Mouse (Mus musculus): ENCODE results near the gene Phlpp1. TPM values are rescaled to one million over a fixed set of nuclear protein-coding genes. Genes with fewer than 3 reads are reported as not detected.
"Not testable (repeated sequence)": the region's sequence is repeated elsewhere in the genome, so short reads cannot be mapped to it uniquely, and the experiment has no call there.

The Phlpp1 gene
- polyA plus RNA-seq, 1 experiment from 2014 or later: 6.5 TPM

DNA sequence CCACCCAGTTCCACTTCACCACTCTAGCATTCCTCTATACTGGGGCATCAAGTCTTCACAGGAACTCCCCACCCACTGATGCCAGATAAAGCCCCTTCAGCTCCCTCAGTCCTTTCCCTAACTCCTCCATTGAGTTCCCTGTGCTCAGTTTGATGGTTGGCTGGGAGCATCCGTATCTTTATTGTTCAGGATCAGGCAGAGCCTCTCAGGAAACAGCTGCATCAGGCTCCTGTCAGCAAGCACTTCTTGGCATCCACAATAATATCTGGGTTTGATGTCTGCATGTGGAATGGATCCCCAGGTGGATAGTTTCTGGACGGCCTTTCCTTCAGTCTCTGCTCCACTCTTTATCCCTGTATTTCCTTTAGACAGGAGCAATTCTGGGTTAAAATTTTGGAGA, 138.7 kb downstream of the Phlpp1 start:
- H3K4me3 ChIP-seq (ENCODE audit: low read depth, low read length): no peak overlapping the region
- DNase-seq (ENCODE audit: low spot score) (no peak), ATAC-seq (ENCODE audit: insufficient read depth, low FRiP score, low TSS enrichment) (no peak)
- 82% methylated on average over 2 of the region's 2 CpGs for WGBS
- H3K4me1 ChIP-seq (ENCODE audit: control insufficient read depth, insufficient read depth, low read length): no peaks in the 10 kb centered on the region
- no peaks in the 10 kb centered on the region for H3K27me3 ChIP-seq (ENCODE audit: control insufficient read depth, insufficient read depth, low read length)
- no peaks in the 10 kb centered on the region for H3K36me3 ChIP-seq (ENCODE audit: control insufficient read depth, insufficient read depth, low read length)
- no peak overlapping the region for H3K4me2 ChIP-seq (ENCODE audit: low read depth)
- no peaks in the 10 kb centered on the region for H3K9me3 ChIP-seq (ENCODE audit: control insufficient read depth, low read length)
- no peak overlapping the region for H3K9ac ChIP-seq (ENCODE audit: low read length)
- H3K27ac ChIP-seq (ENCODE audit: low read depth, low read length): no peak overlapping the region

DNA sequence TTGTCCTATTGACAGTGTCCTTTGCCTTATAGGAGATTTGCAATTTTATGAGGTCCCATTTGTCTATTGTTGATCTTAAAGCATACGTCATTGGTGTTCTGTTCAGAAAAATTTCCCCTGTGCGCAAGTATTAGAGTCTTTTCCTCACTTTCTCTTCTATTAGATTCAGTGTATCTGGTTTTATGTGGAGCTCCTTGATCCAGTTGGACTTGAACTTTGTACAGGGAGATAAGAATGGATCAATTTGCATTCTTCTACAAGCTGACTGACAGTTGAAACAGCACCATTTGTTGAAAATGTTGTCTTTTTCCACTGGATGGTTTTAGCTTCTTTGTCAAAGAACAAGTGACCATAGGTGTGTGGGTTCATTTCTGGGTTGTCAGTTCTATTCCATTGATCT, 140.3 kb downstream of the Phlpp1 start:
- not testable (repeated sequence) for H3K4me1 ChIP-seq (ENCODE audit: control insufficient read depth, insufficient read depth, low read length); ATAC-seq (ENCODE audit: insufficient read depth, low FRiP score, low TSS enrichment); H3K27me3 ChIP-seq (ENCODE audit: control insufficient read depth, insufficient read depth, low read length); H3K36me3 ChIP-seq (ENCODE audit: control insufficient read depth, insufficient read depth, low read length); H3K4me2 ChIP-seq (ENCODE audit: low read depth); H3K4me3 ChIP-seq (ENCODE audit: low read depth, low read length); H3K27ac ChIP-seq (ENCODE audit: low read depth, low read length); H3K9me3 ChIP-seq (ENCODE audit: control insufficient read depth, low read length); DNase-seq (ENCODE audit: low spot score); H3K9ac ChIP-seq (ENCODE audit: low read length)
- 94% methylated on average over 2 of the region's 2 CpGs for WGBS

DNA sequence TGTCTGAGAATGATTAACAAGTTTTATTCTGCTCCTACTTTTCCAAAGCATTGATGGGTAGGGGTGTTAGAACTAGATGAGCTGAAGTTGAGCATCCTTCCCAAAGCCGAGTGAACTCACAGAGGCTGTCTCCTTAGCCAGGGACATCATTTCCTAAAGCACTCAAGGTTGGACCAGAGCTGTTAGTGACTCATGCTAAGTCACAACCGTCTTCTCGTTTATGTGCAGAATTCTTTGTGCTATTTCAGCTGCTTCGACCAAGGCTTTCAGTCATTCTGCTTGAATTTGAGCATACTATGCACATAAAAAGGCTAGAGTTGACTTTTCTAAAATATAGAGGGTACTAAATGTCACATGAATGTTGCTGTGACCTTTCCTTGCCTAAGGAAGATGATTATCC, 142.9 kb downstream of the Phlpp1 start:
- Histone ChIP-seq H3K4me1 (ENCODE audit: control insufficient read depth, insufficient read depth, low read length) (no peaks in the 10 kb centered on the region), H3K27me3 (ENCODE audit: control insufficient read depth, insufficient read depth, low read length) (no peaks in the 10 kb centered on the region), H3K27ac (ENCODE audit: low read depth, low read length) (no peak overlapping the region), H3K4me2 (ENCODE audit: low read depth) (no peak overlapping the region), H3K9me3 (ENCODE audit: control insufficient read depth, low read length) (no peaks in the 10 kb centered on the region), H3K36me3 (ENCODE audit: control insufficient read depth, insufficient read depth, low read length) (no peaks in the 10 kb centered on the region), H3K9ac (ENCODE audit: low read length) (no peak overlapping the region), H3K4me3 (ENCODE audit: low read depth, low read length) (no peak overlapping the region)
- 82% methylated on average over 4 of the region's 4 CpGs for WGBS
- no peak for DNase-seq (ENCODE audit: low spot score)
- ATAC-seq (ENCODE audit: insufficient read depth, low FRiP score, low TSS enrichment): no peak

DNA sequence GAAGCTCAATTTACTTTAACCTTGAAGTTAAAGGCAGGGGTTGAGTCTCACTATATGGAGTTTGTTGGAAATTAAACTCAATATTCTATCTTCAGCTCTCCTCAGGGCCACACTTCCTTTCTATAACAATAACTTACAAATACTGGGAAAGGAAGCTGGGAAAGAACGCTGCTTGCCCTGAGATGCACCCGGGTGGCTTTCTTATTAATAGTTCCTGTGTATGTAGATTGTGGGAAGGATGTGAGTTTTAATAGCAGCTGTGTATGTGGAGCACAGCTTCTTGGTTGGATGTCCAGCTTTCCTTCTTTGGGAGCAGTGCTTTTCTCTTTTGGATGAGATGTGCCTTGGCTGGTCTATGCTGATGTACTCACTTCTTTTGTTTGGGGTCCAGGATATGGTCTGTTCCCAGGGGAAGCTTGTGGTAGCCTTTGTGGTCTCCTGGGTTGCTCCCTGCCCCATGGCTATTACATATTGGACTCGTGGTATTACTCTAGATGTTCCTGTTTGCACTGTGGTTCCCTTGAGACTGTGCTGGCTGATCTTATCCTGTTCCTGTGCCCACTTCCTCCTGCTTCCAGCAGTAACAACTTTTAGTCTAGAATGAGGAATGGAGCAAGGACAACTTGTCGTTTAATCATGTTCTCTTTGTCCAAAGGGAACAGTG, 145.2 kb downstream of the Phlpp1 start:
- no peak for ATAC-seq (ENCODE audit: insufficient read depth, low FRiP score, low TSS enrichment)
- no peak overlapping the region for H3K9ac ChIP-seq (ENCODE audit: low read length)
- H3K36me3 ChIP-seq (ENCODE audit: control insufficient read depth, insufficient read depth, low read length): no peaks in the 10 kb centered on the region
- H3K27ac ChIP-seq (ENCODE audit: low read depth, low read length): no peak overlapping the region
- no peak overlapping the region for H3K4me3 ChIP-seq (ENCODE audit: low read depth, low read length)
- WGBS: 90% methylated on average over 4 of the region's 4 CpGs
- H3K4me2 ChIP-seq (ENCODE audit: low read depth): no peak overlapping the region
- no peaks in the 10 kb centered on the region for H3K27me3 ChIP-seq (ENCODE audit: control insufficient read depth, insufficient read depth, low read length)
- no peaks in the 10 kb centered on the region for H3K4me1 ChIP-seq (ENCODE audit: control insufficient read depth, insufficient read depth, low read length)
- DNase-seq (ENCODE audit: low spot score): no peak
- H3K9me3 ChIP-seq (ENCODE audit: control insufficient read depth, low read length): no peaks in the 10 kb centered on the region

DNA sequence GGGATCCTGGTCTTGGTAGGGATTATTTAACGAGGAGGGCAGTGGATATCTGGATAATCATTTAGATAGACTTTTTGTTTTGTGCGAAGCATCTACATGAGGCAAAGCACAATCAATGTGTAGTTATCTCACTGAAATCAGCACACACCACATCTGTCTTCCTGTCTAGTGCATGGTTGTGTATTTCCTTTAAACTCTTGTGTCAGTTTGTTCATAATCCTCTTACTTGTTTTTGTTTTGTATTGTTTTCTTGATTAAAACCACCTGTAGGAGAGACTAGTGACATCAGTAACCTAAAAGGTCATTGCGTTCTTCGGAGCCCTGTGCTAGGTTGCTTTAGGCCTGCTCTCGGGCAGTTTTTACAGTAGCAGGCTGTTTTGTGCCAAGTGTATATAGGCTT, 146.8 kb downstream of the Phlpp1 start:
- H3K4me1 ChIP-seq (ENCODE audit: control insufficient read depth, insufficient read depth, low read length): no peaks in the 10 kb centered on the region
- ATAC-seq (ENCODE audit: insufficient read depth, low FRiP score, low TSS enrichment): no peak
- H3K27ac ChIP-seq (ENCODE audit: low read depth, low read length): no peak overlapping the region
- no peak overlapping the region for H3K4me2 ChIP-seq (ENCODE audit: low read depth)
- H3K27me3 ChIP-seq (ENCODE audit: control insufficient read depth, insufficient read depth, low read length): no peaks in the 10 kb centered on the region
- H3K4me3 ChIP-seq (ENCODE audit: low read depth, low read length): no peak overlapping the region
- 93% methylated on average over 5 of the region's 5 CpGs for WGBS
- no peaks in the 10 kb centered on the region for H3K9me3 ChIP-seq (ENCODE audit: control insufficient read depth, low read length)
- no peak for DNase-seq (ENCODE audit: low spot score)
- no peaks in the 10 kb centered on the region for H3K36me3 ChIP-seq (ENCODE audit: control insufficient read depth, insufficient read depth, low read length)
- H3K9ac ChIP-seq (ENCODE audit: low read length): no peak overlapping the region

DNA sequence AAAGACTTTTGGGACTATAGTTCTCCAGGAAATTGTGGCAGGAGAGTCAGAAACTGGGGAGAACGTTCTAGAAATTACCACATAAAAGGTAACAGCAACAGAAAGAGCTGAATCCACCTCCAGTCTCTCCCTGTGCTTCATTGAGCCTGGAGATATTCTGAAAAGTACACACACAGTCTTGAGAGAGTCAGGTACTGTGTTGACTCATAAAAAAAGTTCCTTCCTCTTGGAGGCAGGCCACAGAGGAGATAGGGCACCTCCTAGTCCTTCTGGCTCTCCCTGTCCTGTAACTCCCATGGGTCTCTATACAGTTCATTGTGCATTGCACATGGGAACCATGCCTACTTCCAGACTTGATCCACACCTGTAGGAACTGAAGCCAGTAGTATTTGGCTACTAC, 149.0 kb downstream of the Phlpp1 start:
- 85% methylated on average over 1 of the region's 1 CpGs for WGBS
- Histone ChIP-seq H3K4me3 (ENCODE audit: low read depth, low read length) (no peak overlapping the region), H3K27me3 (ENCODE audit: control insufficient read depth, insufficient read depth, low read length) (no peaks in the 10 kb centered on the region), H3K9me3 (ENCODE audit: control insufficient read depth, low read length) (no peaks in the 10 kb centered on the region), H3K9ac (ENCODE audit: low read length) (no peak overlapping the region), H3K4me1 (ENCODE audit: control insufficient read depth, insufficient read depth, low read length) (no peaks in the 10 kb centered on the region), H3K4me2 (ENCODE audit: low read depth) (no peak overlapping the region), H3K27ac (ENCODE audit: low read depth, low read length) (no peak overlapping the region), H3K36me3 (ENCODE audit: control insufficient read depth, insufficient read depth, low read length) (no peaks in the 10 kb centered on the region)
- DNase-seq (ENCODE audit: low spot score) (no peak), ATAC-seq (ENCODE audit: insufficient read depth, low FRiP score, low TSS enrichment) (no peak)

DNA sequence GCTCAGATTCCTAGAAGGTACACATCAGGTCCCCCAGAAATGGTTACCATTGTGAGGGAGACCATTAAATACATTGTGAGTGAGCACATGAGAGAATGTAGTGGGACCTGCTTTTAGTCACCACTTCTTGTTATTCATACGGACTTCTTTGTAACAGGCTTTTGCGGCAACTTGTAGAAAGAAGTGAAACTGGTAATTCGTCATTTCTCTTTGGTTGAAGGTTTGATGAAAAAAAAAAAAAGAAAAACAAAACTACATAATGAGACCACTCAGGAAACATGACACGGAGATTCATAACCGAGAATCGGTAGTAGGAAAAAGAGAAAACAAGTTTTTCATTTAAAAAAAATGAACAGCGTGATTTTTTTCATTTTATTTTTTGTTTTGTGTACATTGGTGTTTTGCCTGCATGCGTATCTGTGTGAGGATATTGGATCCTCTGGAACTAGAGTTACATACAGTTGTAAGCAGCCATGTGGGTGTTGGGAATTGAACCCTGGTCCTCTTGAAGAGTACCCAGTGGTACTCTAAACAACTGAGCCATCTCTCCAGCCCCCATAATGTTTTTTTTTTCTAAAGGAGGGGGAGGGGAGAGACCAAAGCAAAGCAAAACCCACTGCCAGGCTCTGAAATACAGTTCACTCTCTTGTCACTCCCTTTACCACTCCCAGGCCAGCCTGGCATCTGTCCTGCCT, 150.0 kb downstream of the Phlpp1 start:
- no peak overlapping the region for H3K4me2 ChIP-seq (ENCODE audit: low read depth)

DNA sequence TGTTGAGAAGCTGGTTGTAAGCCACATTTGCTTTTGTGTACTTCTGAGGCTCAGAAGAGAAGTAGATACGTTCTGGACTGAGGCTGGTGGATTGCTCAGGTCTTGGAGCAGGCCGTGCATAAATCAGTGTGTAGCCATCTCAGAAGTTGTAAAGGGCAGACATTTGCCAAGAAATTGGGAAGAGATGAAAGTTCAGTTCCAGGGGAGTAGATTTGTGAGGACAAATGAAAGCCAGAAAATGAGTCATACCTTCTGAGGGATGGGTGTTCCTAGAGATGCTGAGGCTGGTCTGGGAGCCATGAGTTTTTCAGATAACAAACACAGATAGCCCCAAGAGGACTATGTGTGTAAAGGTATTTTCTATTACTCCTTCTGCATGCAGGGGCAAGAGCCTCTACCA, 155.1 kb downstream of the Phlpp1 start:
- no peak overlapping the region for H3K4me3 ChIP-seq (ENCODE audit: low read depth, low read length)
- DNase-seq (ENCODE audit: low spot score) (no peak), ATAC-seq (ENCODE audit: insufficient read depth, low FRiP score, low TSS enrichment) (no peak)
- no peak overlapping the region for H3K27ac ChIP-seq (ENCODE audit: low read depth, low read length)
- 86% methylated on average over 2 of the region's 2 CpGs for WGBS
- H3K9ac ChIP-seq (ENCODE audit: low read length): no peak overlapping the region
- H3K9me3 ChIP-seq (ENCODE audit: control insufficient read depth, low read length): no peaks in the 10 kb centered on the region
- no peaks in the 10 kb centered on the region for H3K36me3 ChIP-seq (ENCODE audit: control insufficient read depth, insufficient read depth, low read length)
- no peaks in the 10 kb centered on the region for H3K27me3 ChIP-seq (ENCODE audit: control insufficient read depth, insufficient read depth, low read length)
- no peak overlapping the region for H3K4me2 ChIP-seq (ENCODE audit: low read depth)
- H3K4me1 ChIP-seq (ENCODE audit: control insufficient read depth, insufficient read depth, low read length): no peaks in the 10 kb centered on the region

More for the DNA sequence above, 150.0 kb downstream of the Phlpp1 start:
- WGBS: 88% methylated on average over 8 of the region's 8 CpGs
- no peak overlapping the region for H3K4me3 ChIP-seq (ENCODE audit: low read depth, low read length)
- no peaks in the 10 kb centered on the region for H3K4me1 ChIP-seq (ENCODE audit: control insufficient read depth, insufficient read depth, low read length)
- ATAC-seq (ENCODE audit: insufficient read depth, low FRiP score, low TSS enrichment) (no peak), DNase-seq (ENCODE audit: low spot score) (no peak)
- no peaks in the 10 kb centered on the region for H3K27me3 ChIP-seq (ENCODE audit: control insufficient read depth, insufficient read depth, low read length)
- H3K9ac ChIP-seq (ENCODE audit: low read length): no peak overlapping the region
- H3K36me3 ChIP-seq (ENCODE audit: control insufficient read depth, insufficient read depth, low read length): no peaks in the 10 kb centered on the region
- no peaks in the 10 kb centered on the region for H3K9me3 ChIP-seq (ENCODE audit: control insufficient read depth, low read length)
- H3K27ac ChIP-seq (ENCODE audit: low read depth, low read length): no peak overlapping the region

DNA sequence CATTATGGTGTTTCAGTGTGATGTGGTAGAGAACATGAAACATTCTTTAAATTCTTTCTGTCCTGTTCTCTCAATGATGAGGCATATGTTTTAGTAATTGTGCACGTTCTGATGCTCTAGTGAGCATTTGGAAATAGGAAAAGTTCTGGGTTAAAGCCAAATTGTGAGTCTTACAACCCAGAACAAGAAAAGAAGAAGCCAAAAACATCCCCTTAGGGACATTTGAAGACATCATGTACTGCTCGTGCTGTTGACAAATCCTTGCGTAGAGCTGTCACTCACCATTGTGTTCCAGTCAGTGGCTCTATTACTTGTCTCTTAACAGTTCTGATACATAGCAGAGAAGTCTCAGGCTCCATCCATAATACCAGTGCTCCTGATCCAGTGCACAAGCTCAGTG, 170.5 kb downstream of the Phlpp1 start:
- Histone ChIP-seq H3K9ac (ENCODE audit: low read length) (no peak overlapping the region), H3K36me3 (ENCODE audit: control insufficient read depth, insufficient read depth, low read length) (no peaks in the 10 kb centered on the region; the same call in 1 of the 2 replicates), H3K4me1 (ENCODE audit: control insufficient read depth, insufficient read depth, low read length) (no peaks in the 10 kb centered on the region), H3K27ac (ENCODE audit: low read depth, low read length) (no peak overlapping the region), H3K9me3 (ENCODE audit: control insufficient read depth, low read length) (no peaks in the 10 kb centered on the region), H3K4me3 (ENCODE audit: low read depth, low read length) (no peak overlapping the region), H3K4me2 (ENCODE audit: low read depth) (no peak overlapping the region), H3K27me3 (ENCODE audit: control insufficient read depth, insufficient read depth, low read length) (no peaks in the 10 kb centered on the region)
- ATAC-seq (ENCODE audit: insufficient read depth, low FRiP score, low TSS enrichment) (no peak), DNase-seq (ENCODE audit: low spot score) (no peak)
- WGBS: 93% methylated on average over 3 of the region's 3 CpGs

All from neural tube, embryonic 11.5 days (tissue).